27 mouse cellular contexts compared by ENCODE assay signal in the genomic region with DNA sequence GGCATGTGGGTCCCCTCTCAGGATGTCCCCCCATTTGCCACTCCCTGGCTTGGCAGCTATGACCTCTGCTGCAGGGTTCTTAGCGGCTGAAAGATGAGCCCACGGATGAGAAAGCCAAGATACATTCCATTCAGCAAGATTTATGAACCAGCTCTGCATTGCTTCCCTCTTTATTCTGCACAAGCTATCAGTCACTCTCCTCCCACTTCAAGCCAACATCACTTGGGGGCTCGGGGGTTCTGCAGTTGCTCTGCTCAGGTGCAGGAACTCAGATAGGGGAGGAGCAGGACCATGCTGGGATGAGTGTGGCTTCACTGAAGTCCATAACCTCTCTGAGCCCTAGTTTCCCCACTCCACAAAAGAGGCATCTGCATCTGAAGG. TPM values are rescaled to one million over a fixed set of nuclear protein-coding genes. Genes with fewer than 3 reads are reported as not detected.
DNase-seq lines count a peak whose midpoint lies in the region; ATAC-seq lines count a peak whose summit lies in the region.
"Had no signal": no experiment of that assay in that cellular context is flagged by ENCODE, and none has a peak within 500 bp of the region (broad histone marks: within the 10 kb centered on the region; RNA-seq: fewer than 3 reads in every experiment).

No protein-coding gene starts in this region.

- H3K36me3 ChIP-seq in hindbrain, embryonic 16.5 days (ENCODE audit: control insufficient read depth, insufficient read depth, low read length), result no peaks in the 10 kb centered on the region
- no peaks in the 10 kb centered on the region for H3K36me3 ChIP-seq in hindbrain, embryonic 12.5 days
- no peaks in the 10 kb centered on the region for H3K36me3 ChIP-seq in midbrain, embryonic 12.5 days
- no peaks in the 10 kb centered on the region for H3K36me3 ChIP-seq in midbrain, embryonic 13.5 days
- H3K36me3 ChIP-seq in limb, embryonic 10.5 days, result peaks cover 56% of the 10 kb centered on the region
- H3K36me3 ChIP-seq: liver, embryonic 15.5 days; lung, embryonic 15.5 days; stomach, embryonic 15.5 days had no signal

- H3K9ac ChIP-seq in hindbrain, embryonic 16.5 days (ENCODE audit: low read depth, low read length), result no peak overlapping the region
- H3K9ac ChIP-seq in hindbrain, embryonic 12.5 days, result no peak overlapping the region
- no peak overlapping the region for H3K9ac ChIP-seq in midbrain, embryonic 12.5 days (replicated peaks)
- no peak overlapping the region; the same call in 1 of the 2 replicates for H3K9ac ChIP-seq in midbrain, embryonic 13.5 days (replicated peaks)
- H3K9ac ChIP-seq: embryonic facial prominence, embryonic 12.5 days; forebrain, embryonic 13.5 days; liver, embryonic 15.5 days; lung, embryonic 15.5 days; stomach, embryonic 15.5 days had no signal

- 38% methylated on average over 3 of the region's 3 CpGs for WGBS in hindbrain, embryonic 16.5 days
- WGBS in hindbrain, embryonic 12.5 days, result 21% methylated on average over 3 of the region's 3 CpGs
- WGBS in midbrain, embryonic 12.5 days, result 41% methylated on average over 3 of the region's 3 CpGs
- 34% methylated on average over 3 of the region's 3 CpGs for WGBS in midbrain, embryonic 13.5 days
- 58% methylated on average over 3 of the region's 3 CpGs for WGBS in limb, embryonic 10.5 days

- no peaks in the 10 kb centered on the region for H3K27me3 ChIP-seq in hindbrain, embryonic 16.5 days (replicated peaks; ENCODE audit: control insufficient read depth, insufficient read depth, low read length)
- 0 out of 2 replicates have a peak, but pooled peaks cover 3% of the 10 kb centered on the region for H3K27me3 ChIP-seq in hindbrain, embryonic 12.5 days
- peaks cover 17% of the 10 kb centered on the region for H3K27me3 ChIP-seq in midbrain, embryonic 12.5 days
- H3K27me3 ChIP-seq in midbrain, embryonic 13.5 days, result no peaks in the 10 kb centered on the region
- H3K27me3 ChIP-seq in limb, embryonic 10.5 days (ENCODE audit: low read depth, poor library complexity, severe bottlenecking), result no peaks in the 10 kb centered on the region
- H3K27me3 ChIP-seq: embryonic facial prominence, embryonic 12.5 days; forebrain, embryonic 13.5 days; liver, embryonic 15.5 days; lung, embryonic 15.5 days; Patski; stomach, embryonic 15.5 days had no signal

- H3K4me1 ChIP-seq in hindbrain, embryonic 16.5 days (ENCODE audit: control insufficient read depth, insufficient read depth, low read depth, low read length), result peaks cover 7% of the 10 kb centered on the region
- H3K4me1 ChIP-seq in hindbrain, embryonic 12.5 days, result peaks cover 14% of the 10 kb centered on the region
- H3K4me1 ChIP-seq in midbrain, embryonic 12.5 days, result peaks cover 11% of the 10 kb centered on the region
- peaks cover 16% of the 10 kb centered on the region for H3K4me1 ChIP-seq in midbrain, embryonic 13.5 days (replicated peaks)
- H3K4me1 ChIP-seq in limb, embryonic 10.5 days, result 0 out of 2 replicates have a peak, but pooled peaks cover under 1% of the 10 kb centered on the region
- H3K4me1 ChIP-seq: embryonic facial prominence, embryonic 12.5 days; liver, embryonic 15.5 days; lung, embryonic 15.5 days had no signal

- peak; percentile 11 for DNase-seq in adrenal gland, adult 2 months
- no peak for DNase-seq in adrenal gland, postnatal 10 days
- DNase-seq in limb, embryonic 10.5 days (ENCODE audit: low spot score), result no peak
- DNase-seq: cerebellum, adult 11-12 months; cerebellum, postnatal 10 days; heart, postnatal 4 days; kidney, adult 2 months; kidney, postnatal 36 days; left cerebral cortex, postnatal 4 days; liver; lung, postnatal 36 days; thymus, postnatal 25 days had no signal

- no peaks in the 10 kb centered on the region for H3K9me3 ChIP-seq in hindbrain, embryonic 16.5 days (ENCODE audit: control insufficient read depth, low read length)
- H3K9me3 ChIP-seq in hindbrain, embryonic 12.5 days (replicated peaks), result no peaks in the 10 kb centered on the region
- H3K9me3 ChIP-seq in midbrain, embryonic 12.5 days, result no peaks in the 10 kb centered on the region
- H3K9me3 ChIP-seq in midbrain, embryonic 13.5 days, result no peaks in the 10 kb centered on the region
- no peaks in the 10 kb centered on the region for H3K9me3 ChIP-seq in limb, embryonic 10.5 days (replicated peaks)
- H3K9me3 ChIP-seq: embryonic facial prominence, embryonic 12.5 days; forebrain, embryonic 13.5 days; heart, embryonic 10.5 days; liver, embryonic 15.5 days; lung, embryonic 15.5 days; stomach, embryonic 15.5 days had no signal

- peak; percentile 18; the same call in 1 of the 2 replicates for ATAC-seq in hindbrain, embryonic 16.5 days
- ATAC-seq in hindbrain, embryonic 12.5 days (ENCODE audit: low FRiP score), result no peak
- no peak for ATAC-seq in midbrain, embryonic 12.5 days (ENCODE audit: low FRiP score, low read depth)
- ATAC-seq in midbrain, embryonic 13.5 days, result no peak
- ATAC-seq: forebrain, embryonic 13.5 days; Patski had no signal

- H3K4me3 ChIP-seq in hindbrain, embryonic 16.5 days (ENCODE audit: low read length), result no peak overlapping the region
- H3K4me3 ChIP-seq in hindbrain, embryonic 12.5 days, result no peak overlapping the region
- no peak overlapping the region for H3K4me3 ChIP-seq in midbrain, embryonic 12.5 days
- no peak overlapping the region for H3K4me3 ChIP-seq in midbrain, embryonic 13.5 days (replicated peaks)
- H3K4me3 ChIP-seq in limb, embryonic 10.5 days, result no peak overlapping the region
- H3K4me3 ChIP-seq: embryonic facial prominence, embryonic 12.5 days; erythroblast, embryonic 14.5 days; forebrain, embryonic 13.5 days; heart, embryonic 10.5 days; liver, embryonic 15.5 days; lung, embryonic 15.5 days; stomach, embryonic 15.5 days had no signal

- H3K4me2 ChIP-seq in hindbrain, embryonic 16.5 days (ENCODE audit: low read length), result no peak overlapping the region
- no peak overlapping the region for H3K4me2 ChIP-seq in hindbrain, embryonic 12.5 days (replicated peaks)
- H3K4me2 ChIP-seq in midbrain, embryonic 12.5 days (replicated peaks), result no peak overlapping the region
- no peak overlapping the region for H3K4me2 ChIP-seq in midbrain, embryonic 13.5 days (replicated peaks)
- H3K4me2 ChIP-seq: embryonic facial prominence, embryonic 12.5 days; forebrain, embryonic 13.5 days; liver, embryonic 15.5 days; lung, embryonic 15.5 days; midbrain, embryonic 11.5 days; stomach, embryonic 15.5 days had no signal

- no peak overlapping the region for H3K27ac ChIP-seq in hindbrain, embryonic 16.5 days (ENCODE audit: low read depth, low read length)
- H3K27ac ChIP-seq in hindbrain, embryonic 12.5 days, result no peak overlapping the region
- 0 out of 2 replicates have a peak overlapping the region, but pooled peaks have one; percentile 11 for H3K27ac ChIP-seq in midbrain, embryonic 12.5 days (replicated peaks)
- H3K27ac ChIP-seq in midbrain, embryonic 13.5 days, result no peak overlapping the region
- no peak overlapping the region for H3K27ac ChIP-seq in limb, embryonic 10.5 days
- H3K27ac ChIP-seq: embryonic facial prominence, embryonic 12.5 days; forebrain, embryonic 13.5 days; heart, embryonic 10.5 days; liver, embryonic 15.5 days; lung, embryonic 15.5 days; stomach, embryonic 15.5 days had no signal

RNA-seq across cellular contexts. Expression of gene Fbln2, which starts 48.7 kb away (rescaled TPM):
- total RNA-seq in adrenal gland, adult 2 months (2021), result 10 to 100 TPM in 1 of 2 experiments, 1 to 10 TPM in 1; 9.7 to 17.9 TPM
- polyA plus RNA-seq in adrenal gland, adult 2 months (2012; rRNA removed), result 22.7 and 26.6 TPM in 2 replicates
- total RNA-seq in adrenal gland, postnatal 10 days (2021), result 10 to 100 TPM; 59.6 to 62.1 TPM
- 29.7 and 34.2 TPM in 2 replicates for polyA plus RNA-seq in hindbrain, embryonic 16.5 days (2015; fragmentation: Nextera tagmentation; extraction: Ambion mirVana)
- polyA plus RNA-seq in hindbrain, embryonic 12.5 days (2016; fragmentation: Nextera tagmentation; extraction: Ambion mirVana), result 100 and 102 TPM in 2 replicates
- 41.7 and 66.6 TPM in 2 replicates for polyA plus RNA-seq in midbrain, embryonic 12.5 days (2016; fragmentation: Nextera tagmentation; extraction: Ambion mirVana)
- 10.8 and 11.1 TPM in 2 replicates for polyA plus RNA-seq in midbrain, embryonic 13.5 days (2015; fragmentation: Nextera tagmentation; extraction: Ambion mirVana)
- 61.9 and 101 TPM in 2 replicates for polyA plus RNA-seq in limb, embryonic 10.5 days (2016; fragmentation: Nextera tagmentation; extraction: Ambion mirVana)
- total RNA-seq: granulocyte monocyte progenitor cell, adult 5-6 weeks; neutrophil, adult 5-6 weeks had no signal
